In genomic region chr9:65909301-65909801, GRCm38 (mm10) we compare ENCODE assay signal across 8 mouse cellular contexts. TPM values are rescaled to one million over a fixed set of nuclear protein-coding genes. Genes with fewer than 3 reads are reported as not detected.
A peak's percentile ranks its signal among the peaks of the same experiment; 100 is the strongest.
DNase-seq lines count a peak whose midpoint lies in the region; ATAC-seq lines count a peak whose summit lies in the region.

No protein-coding gene starts in this region.

- WGBS in heart, embryonic 12.5 days = under 1% methylated on average over 34 of the region's 34 CpGs
- WGBS in neural tube, embryonic 14.5 days = 1% methylated on average over 30 of the region's 34 CpGs

- ATAC-seq in activated CD4-positive, CD25-positive, alpha-beta regulatory T cell, adult 4 months = peak; percentile 17
- ATAC-seq in heart, embryonic 12.5 days (ENCODE audit: insufficient number of reproducible peaks, low FRiP score) = peak; percentile 77
- ATAC-seq in neural tube, embryonic 14.5 days (ENCODE audit: low read depth) = peak; percentile 65; the same call in 1 of the 2 replicates

- no peaks in the 10 kb centered on the region for H3K9me3 ChIP-seq in heart, embryonic 12.5 days (replicated peaks)
- H3K9me3 ChIP-seq in neural tube, embryonic 14.5 days (ENCODE audit: control insufficient read depth, low read length) = no peaks in the 10 kb centered on the region

- H3K27ac ChIP-seq in heart, embryonic 12.5 days (ENCODE audit: poor library complexity, severe bottlenecking) = peak overlapping the region; percentile 91
- H3K27ac ChIP-seq in neural tube, embryonic 14.5 days (ENCODE audit: low read depth, low read length) = peak overlapping the region; percentile 75

- H3K4me1 ChIP-seq in heart, embryonic 12.5 days (replicated peaks) = peaks cover 8% of the 10 kb centered on the region
- H3K4me1 ChIP-seq in neural tube, embryonic 14.5 days (ENCODE audit: control insufficient read depth, insufficient read depth, low read length) = peaks cover 6% of the 10 kb centered on the region; the same call in 1 of the 2 replicates

- H3K36me3 ChIP-seq in heart, embryonic 12.5 days = peaks cover 7% of the 10 kb centered on the region
- H3K36me3 ChIP-seq in neural tube, embryonic 14.5 days (ENCODE audit: control insufficient read depth, insufficient read depth, low read length) = no peaks in the 10 kb centered on the region

- peak overlapping the region; percentile 75 for H3K4me2 ChIP-seq in heart, embryonic 12.5 days
- H3K4me2 ChIP-seq in neural tube, embryonic 14.5 days (ENCODE audit: low read depth, low read length) = peak overlapping the region; percentile 78

- peak overlapping the region; percentile 90 for H3K4me3 ChIP-seq in heart, embryonic 12.5 days
- H3K4me3 ChIP-seq in neural tube, embryonic 14.5 days (ENCODE audit: low read depth, low read length) = peak overlapping the region; percentile 81

- no peaks in the 10 kb centered on the region for H3K27me3 ChIP-seq in heart, embryonic 12.5 days (replicated peaks)
- no peaks in the 10 kb centered on the region for H3K27me3 ChIP-seq in neural tube, embryonic 14.5 days (ENCODE audit: control insufficient read depth, insufficient read depth, low read length)

- peak; percentile 81 for DNase-seq in A20 (ENCODE audit: low read depth, low spot score)
- peak; percentile 17 for DNase-seq in embryo, embryonic 11.5 days (ENCODE audit: low read depth, low spot score)
- DNase-seq in kidney, postnatal 14 days = peak; percentile 70
- peak; percentile 57 for DNase-seq in lung, adult 18-20 months
- DNase-seq in thymus, postnatal 0 days (ENCODE audit: low spot score) = peak; percentile 69

- H3K9ac ChIP-seq in heart, embryonic 12.5 days = peak overlapping the region; percentile 90
- peak overlapping the region; percentile 73 for H3K9ac ChIP-seq in neural tube, embryonic 14.5 days (replicated peaks; ENCODE audit: low read depth, low read length)

RNA-seq across cellular contexts. Expression of gene Csnk1g1, which starts 0.6 kb away (rescaled TPM):
- 10 to 100 TPM; 40.6 to 53.7 TPM for polyA plus RNA-seq in activated CD4-positive, CD25-positive, alpha-beta regulatory T cell, adult 4 months (2017; shearing (Covaris generic))
- polyA plus RNA-seq in heart, embryonic 12.5 days (2016; fragmentation: Nextera tagmentation; extraction: Ambion mirVana) = 11.9 and 16.1 TPM in 2 replicates
- 27.8 and 30.2 TPM in 2 replicates for polyA plus RNA-seq in neural tube, embryonic 14.5 days (2014; fragmentation: Nextera tagmentation; extraction: Ambion mirVana)
- 10.5 and 14.6 TPM in 2 replicates for polyA plus RNA-seq in thymus, postnatal 0 days (2015; fragmentation: Nextera tagmentation; extraction: Ambion mirVana)

RNA-seq across cellular contexts. Expression of gene Trip4, which starts 0.8 kb away (rescaled TPM):
- polyA plus RNA-seq in activated CD4-positive, CD25-positive, alpha-beta regulatory T cell, adult 4 months (2017; shearing (Covaris generic)) = 10 to 100 TPM; 36.1 to 38.1 TPM
- 26.5 and 28.2 TPM in 2 replicates for polyA plus RNA-seq in heart, embryonic 12.5 days (2016; fragmentation: Nextera tagmentation; extraction: Ambion mirVana)
- 36.5 and 37.2 TPM in 2 replicates for polyA plus RNA-seq in neural tube, embryonic 14.5 days (2014; fragmentation: Nextera tagmentation; extraction: Ambion mirVana)
- 20.8 and 22.7 TPM in 2 replicates for polyA plus RNA-seq in thymus, postnatal 0 days (2015; fragmentation: Nextera tagmentation; extraction: Ambion mirVana)

RNA-seq across cellular contexts. Expression of gene Pclaf, which starts 19.3 kb away (rescaled TPM):
- polyA plus RNA-seq in activated CD4-positive, CD25-positive, alpha-beta regulatory T cell, adult 4 months (2017; shearing (Covaris generic)) = 10 to 100 TPM; 52.7 to 80.6 TPM
- polyA plus RNA-seq in heart, embryonic 12.5 days (2016; fragmentation: Nextera tagmentation; extraction: Ambion mirVana) = 116 and 120 TPM in 2 replicates
- 14.7 and 18.6 TPM in 2 replicates for polyA plus RNA-seq in neural tube, embryonic 14.5 days (2014; fragmentation: Nextera tagmentation; extraction: Ambion mirVana)
- 317 and 358 TPM in 2 replicates for polyA plus RNA-seq in thymus, postnatal 0 days (2015; fragmentation: Nextera tagmentation; extraction: Ambion mirVana)

Comparison
In these comparisons a context has a peak if more than half of its experiments do, and no peak if none do; other contexts are left out.
1. Peak in every context shown above with its lines: DNase-seq, ATAC-seq, H3K4me3 ChIP-seq and H3K27ac ChIP-seq.
2. DNase-seq: peak in every context shown above with its lines; median percentile 81 in A20; 70 in kidney, postnatal 14 days; 69 in thymus, postnatal 0 days; 57 in lung, adult 18-20 months; 17 in embryo, embryonic 11.5 days.
3. ATAC-seq: peak in every context shown above with its lines; median percentile 77 in heart, embryonic 12.5 days; 65 in neural tube, embryonic 14.5 days; 17 in activated CD4-positive, CD25-positive, alpha-beta regulatory T cell, adult 4 months.